Mouse (Mus musculus) myocyte (in vitro differentiated cells): Measurements from ENCODE around the gene Xk.

Experiments
- MAX ChIP-seq: IDR thresholded peaks from one replicate; pipeline ENCODE4 v1.6.1; 2011; ENCODE audit warnings: low read depth, mild to moderate bottlenecking, control low read depth
- POLR2A ChIP-seq: IDR thresholded peaks from one replicate; pipeline ENCODE4 v1.6.1; 2011; ENCODE audit warnings: low read depth, mild to moderate bottlenecking, control low read depth, moderate library complexity; ENCODE audit not compliant: insufficient read length

DNA sequence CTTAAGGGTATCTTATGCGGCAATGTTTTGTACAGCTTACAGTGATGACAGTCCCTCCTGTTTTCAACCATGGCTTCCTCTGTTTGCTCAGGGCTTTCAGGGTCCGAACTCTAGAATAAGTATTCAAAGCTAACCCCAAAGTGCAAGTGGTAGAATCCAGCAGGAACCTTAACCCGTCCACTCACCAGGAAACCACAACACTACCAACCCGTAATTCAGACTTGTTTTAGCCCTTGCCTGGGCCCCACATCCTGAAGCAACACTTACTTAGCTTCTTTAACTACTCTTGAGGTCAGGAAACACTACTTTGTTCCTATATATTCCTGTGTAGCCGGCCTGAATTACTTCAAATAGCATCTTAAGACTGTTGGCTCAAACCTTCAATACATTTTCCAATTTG lies 30.2 kb downstream of the Xk start:
- TF ChIP-seq MAX (no peak), POLR2A (no peak)
